8 mouse cellular contexts compared by ENCODE assay signal in genomic region chr4:118336658-118337057, GRCm38 (mm10). TPM values are rescaled to one million over a fixed set of nuclear protein-coding genes. Genes with fewer than 3 reads are reported as not detected.
DNase-seq lines count a peak whose midpoint lies in the region; ATAC-seq and TF ChIP-seq lines count a peak whose summit lies in the region.
"Had no signal": no experiment of that assay in that cellular context is flagged by ENCODE, and none has a peak within 500 bp of the region (broad histone marks: within the 10 kb centered on the region; RNA-seq: fewer than 3 reads in every experiment).

No protein-coding gene starts in this region.

- H3K4me1 ChIP-seq in bone marrow macrophage, adult 2 months (ENCODE audit: control insufficient read depth, insufficient read depth, low read length) = no peaks in the 10 kb centered on the region
- no peaks in the 10 kb centered on the region for H3K4me1 ChIP-seq in liver, embryonic 11.5 days (replicated peaks; ENCODE audit: control insufficient read depth, insufficient read depth, low read length)

- no peak for TF ChIP-seq POLR2A in bone marrow macrophage, adult 2 months (IDR thresholded peaks at IDR 0.05; ENCODE audit: borderline replicate concordance, low read depth, low read length)

- POLR2A ChIA-PET in Patski (lab: Charles Lee) = no interaction called here

- peak in 1 of 2 experiments; percentile 37 for DNase-seq in left cerebral cortex, adult 2 months (ENCODE audit: extremely low spot score in 1 of 2, low spot score in 2 of 2)
- no peak for DNase-seq in left cerebral cortex, adult 11 months (ENCODE audit: low spot score)
- peak; percentile 15 for DNase-seq in Patski (ENCODE audit: low read depth, low spot score)
- peak; percentile 32 for DNase-seq in gastrocnemius, postnatal 14 days
- DNase-seq in liver, embryonic 11.5 days (ENCODE audit: low spot score) = peak; percentile 53
- peak; percentile 31 for DNase-seq in right cerebral cortex, postnatal 25 days

- no peaks in the 10 kb centered on the region for H3K36me3 ChIP-seq in liver, embryonic 11.5 days (ENCODE audit: control insufficient read depth, insufficient read depth, low read length)

- no peak for ATAC-seq in Patski
- no peak for ATAC-seq in liver, embryonic 11.5 days (replicated peaks; ENCODE audit: low FRiP score)

- 12% methylated on average over 7 of the region's 7 CpGs for WGBS in liver, embryonic 11.5 days

- no peak overlapping the region for H3K27ac ChIP-seq in left cerebral cortex, adult 2 months
- no peak overlapping the region for H3K27ac ChIP-seq in bone marrow macrophage, adult 2 months (ENCODE audit: insufficient read depth, low read depth, low read length)
- no peak overlapping the region for H3K27ac ChIP-seq in liver, embryonic 11.5 days (ENCODE audit: low read depth, low read length)

- intact Hi-C loops in left cerebral cortex, adult 2 months (cut with DNase I) = no loop called here
- intact Hi-C loops in gastrocnemius, postnatal 14 days (cut with DNase I; ENCODE audit: low total_unique reads) = no loop called here

- no peaks in the 10 kb centered on the region for H3K27me3 ChIP-seq in Patski
- H3K27me3 ChIP-seq in liver, embryonic 11.5 days (replicated peaks; ENCODE audit: control insufficient read depth, insufficient read depth, low read length) = no peaks in the 10 kb centered on the region

- no peak overlapping the region for H3K4me3 ChIP-seq in left cerebral cortex, adult 2 months
- no peak overlapping the region for H3K4me3 ChIP-seq in bone marrow macrophage, adult 2 months (ENCODE audit: insufficient read depth, low read length)
- H3K4me3 ChIP-seq in liver, embryonic 11.5 days (ENCODE audit: low read depth, low read length) = no peak overlapping the region
- H3K4me3 ChIP-seq: myocyte had no signal

- H3K4me2 ChIP-seq in liver, embryonic 11.5 days = no peak overlapping the region

- no peaks in the 10 kb centered on the region for H3K9me3 ChIP-seq in liver, embryonic 11.5 days (ENCODE audit: control insufficient read depth, low read length)

- CTCF ChIA-PET in Patski (lab: Charles Lee) = interaction anchor here (0.6 to 1.7 kb wide), 6 partner anchors 12 to 158 kb away, joined by 3 to 4 read pairs (median 3); partner anchors contain the start of gene Kdm4a

- in situ Hi-C loops in Patski (cut with MboI; ENCODE audit: low pct_unique_long_range_greater_than_20kb) = no loop called here

- TF ChIP-seq CTCF in left cerebral cortex, adult 2 months (IDR thresholded peaks at IDR 0.05) = peak; percentile 41
- peak; percentile 76 for TF ChIP-seq CTCF in Patski (IDR thresholded peaks at IDR 0.05)
- peak; percentile 41; the same call in 1 of the 2 replicates for TF ChIP-seq CTCF in bone marrow macrophage, adult 2 months (IDR thresholded peaks at IDR 0.05; ENCODE audit: low read depth, low read length)

- H3K9ac ChIP-seq in liver, embryonic 11.5 days (ENCODE audit: low read depth, low read length) = no peak overlapping the region

RNA-seq across cellular contexts. Expression of gene Ptprf, which starts 45.5 kb away (rescaled TPM):
- total RNA-seq in left cerebral cortex, adult 2 months (2021) = 100 to 1,000 TPM; 118 to 119 TPM
- 5.9 TPM for polyA plus RNA-seq in Patski (2021)
- 0.25 TPM in 1 of 2 replicates, not detected in the other for polyA plus RNA-seq in bone marrow macrophage, adult 2 months (2012; ENCODE audit: insufficient read depth, insufficient read length, missing spikeins)
- total RNA-seq in gastrocnemius, postnatal 14 days (2021) = 10 to 100 TPM in 1 of 2 experiments, 1 to 10 TPM in 1; 7.7 to 11.7 TPM
- 29.1 and 29.2 TPM in 2 replicates for polyA plus RNA-seq in liver, embryonic 11.5 days (2014; fragmentation: Nextera tagmentation; extraction: Ambion mirVana)
